8 mouse cellular contexts compared by ENCODE assay signal in the genomic region with DNA sequence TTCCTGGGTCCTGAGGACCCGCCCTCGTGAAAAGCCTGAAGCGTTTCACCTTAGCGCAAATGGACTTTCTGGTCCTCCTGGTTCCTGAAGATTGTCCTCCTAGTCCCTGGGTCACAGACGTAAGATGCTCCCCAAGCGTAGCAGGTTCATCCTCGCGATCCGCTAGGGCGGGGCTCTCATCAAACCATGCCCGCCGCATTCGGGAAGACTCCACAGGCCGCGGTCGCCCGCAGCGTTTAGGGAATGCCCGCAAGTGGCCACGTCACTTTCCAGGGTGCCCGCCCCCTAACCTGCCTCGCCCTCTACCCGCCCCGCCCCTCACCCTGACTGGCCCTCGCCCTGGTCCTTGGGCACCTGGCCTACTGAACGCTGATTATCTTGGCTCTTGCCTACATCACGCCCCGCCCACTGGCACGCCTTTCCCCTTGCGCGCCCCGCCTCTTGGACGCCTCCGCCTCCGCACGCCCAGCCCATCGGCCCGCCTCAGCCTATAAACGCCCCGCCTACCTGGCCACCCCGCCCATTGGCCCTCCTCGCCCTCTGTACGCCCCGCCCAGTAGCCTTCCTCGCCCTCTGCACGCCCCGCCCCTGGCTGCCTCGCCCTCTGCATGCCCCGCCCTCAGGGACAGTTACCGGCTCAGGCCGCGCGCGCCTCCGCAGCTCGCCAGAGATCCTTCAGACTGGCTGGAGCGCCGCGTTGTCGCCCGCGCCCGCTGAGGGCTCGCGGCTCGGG. TPM values are rescaled to one million over a fixed set of nuclear protein-coding genes. Genes with fewer than 3 reads are reported as not detected.
DNase-seq lines count a peak whose midpoint lies in the region; ATAC-seq lines count a peak whose summit lies in the region.

Gene Larp1b, plus strand, starts transcription at position 659 of the 733 bp plus-strand sequence.

- under 1% methylated on average over 65 of the region's 66 CpGs for WGBS in hindbrain, embryonic 12.5 days

- H3K4me1 ChIP-seq in hindbrain, embryonic 12.5 days = peaks cover 8% of the 10 kb centered on the region

- peak within 1 kb of the TSS; percentile 98 for H3K4me2 ChIP-seq in hindbrain, embryonic 12.5 days (replicated peaks)

- H3K27me3 ChIP-seq in hindbrain, embryonic 12.5 days = peaks cover 30% of the 10 kb centered on the region

- no peaks in the 10 kb centered on the region for H3K9me3 ChIP-seq in hindbrain, embryonic 12.5 days (replicated peaks)

- peak within 1 kb of the TSS; percentile 86 for H3K4me3 ChIP-seq in hindbrain, embryonic 12.5 days

- DNase-seq in NIH3T3 (ENCODE audit: low read depth) = peak; percentile 97
- peak; percentile 100 for DNase-seq in cerebellum, postnatal 10 days
- DNase-seq in frontal cortex, postnatal 10 days (ENCODE audit: low spot score in 2 of 2) = peak; percentile 94 to 98
- peak; percentile 97 to 99 for DNase-seq in layer of hippocampus, postnatal 14 days (ENCODE audit: low spot score in 2 of 2)
- peak; percentile 100 for DNase-seq in lung, postnatal 14 days
- peak; percentile 97 for DNase-seq in retina, adult 2 months (ENCODE audit: low read depth, low spot score)
- DNase-seq in thymus, postnatal 36 days = peak; percentile 100

- H3K36me3 ChIP-seq in hindbrain, embryonic 12.5 days = no peaks in the 10 kb centered on the region

- peak within 1 kb of the TSS; percentile 73 for H3K27ac ChIP-seq in hindbrain, embryonic 12.5 days

- H3K9ac ChIP-seq in hindbrain, embryonic 12.5 days = peak within 1 kb of the TSS; percentile 81

- peak; percentile 98 for ATAC-seq in hindbrain, embryonic 12.5 days (ENCODE audit: low FRiP score)

RNA-seq across cellular contexts. Expression of gene Larp1b, which starts in this region (rescaled TPM):
- 4.0 and 4.2 TPM in 2 replicates for polyA plus RNA-seq in hindbrain, embryonic 12.5 days (2016; fragmentation: Nextera tagmentation; extraction: Ambion mirVana)
- 10 to 100 TPM; 17.8 to 20.0 TPM for total RNA-seq in layer of hippocampus, postnatal 14 days (2021)

Comparison
In these comparisons a context has a peak if more than half of its experiments do, and no peak if none do; other contexts are left out.
1. Peak in every context shown above with its lines: DNase-seq, ATAC-seq, H3K4me3 ChIP-seq and H3K27ac ChIP-seq.